Comparison of ENCODE assay signal across 13 mouse cellular contexts in the genomic region with DNA sequence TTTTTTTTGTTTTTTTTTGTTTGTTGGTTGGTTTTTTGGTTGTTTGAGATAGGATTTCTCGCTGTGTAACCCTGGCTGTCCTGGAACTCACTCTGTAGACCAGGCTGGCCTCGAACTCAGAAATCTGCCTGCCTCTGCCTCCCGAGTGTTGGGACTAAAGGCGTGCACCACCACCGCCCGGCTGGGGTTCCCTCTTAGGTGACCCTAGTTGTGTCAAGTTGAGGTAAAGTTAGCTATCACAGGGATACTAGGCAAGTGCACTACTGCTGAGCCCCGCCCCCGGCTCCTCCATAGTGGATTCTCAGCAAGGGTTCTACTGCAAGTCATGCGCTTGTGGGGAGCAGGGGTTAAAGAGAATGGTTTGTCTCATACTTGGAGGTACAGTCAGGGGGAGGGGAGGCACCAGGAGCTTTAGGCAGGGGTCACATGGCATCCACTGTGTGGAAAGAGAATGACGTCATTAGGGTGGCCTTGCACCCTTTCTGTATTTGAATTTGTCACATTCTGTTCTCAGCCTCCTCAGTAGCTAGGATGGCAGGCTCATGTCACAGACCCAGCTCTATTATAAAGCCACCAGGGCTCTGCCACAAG. TPM values are rescaled to one million over a fixed set of nuclear protein-coding genes. Genes with fewer than 3 reads are reported as not detected.
DNase-seq lines count a peak whose midpoint lies in the region; ATAC-seq and TF ChIP-seq lines count a peak whose summit lies in the region.
"Had no signal": no experiment of that assay in that cellular context is flagged by ENCODE, and none has a peak within 500 bp of the region (broad histone marks: within the 10 kb centered on the region; RNA-seq: fewer than 3 reads in every experiment).

No protein-coding gene starts in this region.

- no peaks in the 10 kb centered on the region for H3K9me3 ChIP-seq in heart, embryonic 12.5 days (replicated peaks)
- H3K9me3 ChIP-seq: midbrain, embryonic 12.5 days; neural tube, embryonic 13.5 days had no signal

- no peak for TF ChIP-seq POLR2A in spleen, adult 2 months (IDR thresholded peaks at IDR 0.05; ENCODE audit: low read depth, low read length)
- TF ChIP-seq POLR2A in bone marrow, adult 2 months (IDR thresholded peaks at IDR 0.05; ENCODE audit: borderline replicate concordance, control insufficient read depth, low read depth, low read length), result no peak

- WGBS in heart, embryonic 12.5 days, result 90% methylated on average over 10 of the region's 10 CpGs
- WGBS in spleen, adult 2 months, result 81% methylated on average over 10 of the region's 10 CpGs
- WGBS in bone marrow, adult 2 months, result 82% methylated on average over 10 of the region's 10 CpGs

- no peak for TF ChIP-seq CTCF in spleen, adult 2 months (IDR thresholded peaks at IDR 0.05; ENCODE audit: extremely low read depth, insufficient read depth, insufficient read length, insufficient replicate concordance)
- no peak for TF ChIP-seq CTCF in bone marrow, adult 2 months (IDR thresholded peaks at IDR 0.05; ENCODE audit: control insufficient read depth, insufficient read depth, low read length)

- intact Hi-C loops in heart, postnatal 10 days (cut with DNase I), result no loop called here

- no peak overlapping the region for H3K4me3 ChIP-seq in heart, embryonic 12.5 days
- no peak overlapping the region for H3K4me3 ChIP-seq in spleen, adult 2 months (ENCODE audit: extremely low read depth, insufficient read depth, insufficient read length)
- H3K4me3 ChIP-seq in bone marrow, adult 2 months (replicated peaks; ENCODE audit: control insufficient read depth, low read depth, low read length), result no peak overlapping the region
- H3K4me3 ChIP-seq: midbrain, embryonic 12.5 days; neural tube, embryonic 13.5 days had no signal

- no peak for ATAC-seq in heart, embryonic 12.5 days (ENCODE audit: insufficient number of reproducible peaks, low FRiP score)

- H3K27me3 ChIP-seq in heart, embryonic 12.5 days (replicated peaks), result no peaks in the 10 kb centered on the region
- no peaks in the 10 kb centered on the region for H3K27me3 ChIP-seq in spleen, adult 2 months (ENCODE audit: control insufficient read depth, insufficient read depth, low read length)
- H3K27me3 ChIP-seq in splenic B cell, adult 2 months (ENCODE audit: control insufficient read depth, insufficient read depth, low read length, poor library complexity, severe bottlenecking), result no peaks in the 10 kb centered on the region
- H3K27me3 ChIP-seq: midbrain, embryonic 12.5 days; neural tube, embryonic 13.5 days had no signal

- H3K9ac ChIP-seq in heart, embryonic 12.5 days, result no peak overlapping the region
- H3K9ac ChIP-seq: midbrain, embryonic 12.5 days; neural tube, embryonic 13.5 days had no signal

- DNase-seq in heart, postnatal 10 days, result no peak
- DNase-seq in spleen, adult 2 months (ENCODE audit: low read depth in 1 of 2, low spot score in 2 of 2), result no peak
- DNase-seq in spleen, postnatal 10 days (ENCODE audit: low spot score in 2 of 2), result no peak
- DNase-seq in splenic B cell, adult 2 months (ENCODE audit: low read depth, low spot score), result peak; percentile 72
- no peak for DNase-seq in MN1 (ENCODE audit: low spot score)
- DNase-seq in urinary bladder, postnatal 25 days (ENCODE audit: low spot score), result no peak
- DNase-seq: kidney, postnatal 10 days; right cerebral cortex, postnatal 25 days had no signal

- peaks cover 58% of the 10 kb centered on the region for H3K4me1 ChIP-seq in heart, embryonic 12.5 days (replicated peaks)
- peaks cover 67% of the 10 kb centered on the region; the same call in 1 of the 2 replicates for H3K4me1 ChIP-seq in spleen, adult 2 months (ENCODE audit: control insufficient read depth, insufficient read depth, insufficient read length)
- peaks cover 17% of the 10 kb centered on the region for H3K4me1 ChIP-seq in bone marrow, adult 2 months (ENCODE audit: control insufficient read depth, insufficient read depth, low read length)

- peaks cover 8% of the 10 kb centered on the region for H3K36me3 ChIP-seq in heart, embryonic 12.5 days
- no peaks in the 10 kb centered on the region for H3K36me3 ChIP-seq in spleen, adult 2 months (ENCODE audit: control insufficient read depth, insufficient read depth, low read length)
- H3K36me3 ChIP-seq in splenic B cell, adult 2 months (ENCODE audit: control insufficient read depth, insufficient read depth, low read length, poor library complexity, severe bottlenecking), result no peaks in the 10 kb centered on the region; the same call in 1 of the 2 replicates
- H3K36me3 ChIP-seq: midbrain, embryonic 12.5 days; neural tube, embryonic 13.5 days had no signal

- 0 out of 2 replicates have a peak overlapping the region, but pooled peaks have one; percentile 22 for H3K4me2 ChIP-seq in heart, embryonic 12.5 days
- H3K4me2 ChIP-seq: midbrain, embryonic 12.5 days; neural tube, embryonic 13.5 days had no signal

- peak overlapping the region; percentile 74 for H3K27ac ChIP-seq in heart, embryonic 12.5 days (ENCODE audit: poor library complexity, severe bottlenecking)
- peak overlapping the region; percentile 76 for H3K27ac ChIP-seq in spleen, adult 2 months (ENCODE audit: insufficient read depth, low read length)
- H3K27ac ChIP-seq in bone marrow, adult 2 months (ENCODE audit: control insufficient read depth, insufficient read depth, low read depth, low read length, poor library complexity), result peak overlapping the region; percentile 8
- H3K27ac ChIP-seq: midbrain, embryonic 12.5 days; neural tube, embryonic 13.5 days had no signal

RNA-seq across cellular contexts. Expression of a gene that starts 9.3 kb away (rescaled TPM):
- polyA plus RNA-seq in heart, embryonic 12.5 days (2016; fragmentation: Nextera tagmentation; extraction: Ambion mirVana), result 69.1 and 73.6 TPM in 2 replicates
- 10 to 100 TPM; 86.7 to 95.4 TPM for total RNA-seq in heart, postnatal 10 days (2021)
- polyA plus RNA-seq in spleen, adult 2 months (2012; rRNA removed), result 166 and 184 TPM in 2 replicates
- polyA plus RNA-seq in bone marrow, adult 2 months (2011; ENCODE audit: insufficient read depth, insufficient read length, low replicate concordance, missing spikeins), result 57.3 and 106 TPM in 2 replicates

RNA-seq across cellular contexts. Expression of a gene that starts 17.7 kb away (rescaled TPM):
- polyA plus RNA-seq in heart, embryonic 12.5 days (2016; fragmentation: Nextera tagmentation; extraction: Ambion mirVana), result 0.23 and 0.58 TPM in 2 replicates
- not detected for total RNA-seq in heart, postnatal 10 days (2021)
- polyA plus RNA-seq in spleen, adult 2 months (2012; rRNA removed), result 2.0 and 2.5 TPM in 2 replicates
- polyA plus RNA-seq in bone marrow, adult 2 months (2011; ENCODE audit: insufficient read depth, insufficient read length, low replicate concordance, missing spikeins), result 1.8 TPM in 1 of 2 replicates, not detected in the other
- total RNA-seq: hematopoietic stem cell, adult 5-6 weeks had no signal

RNA-seq across cellular contexts. Expression of a gene that starts 37.9 kb away (rescaled TPM):
- polyA plus RNA-seq in heart, embryonic 12.5 days (2016; fragmentation: Nextera tagmentation; extraction: Ambion mirVana), result 139 and 142 TPM in 2 replicates
- total RNA-seq in heart, postnatal 10 days (2021), result 10 to 100 TPM; 41.3 to 51.0 TPM
- polyA plus RNA-seq in spleen, adult 2 months (2012; rRNA removed), result 54.2 and 59.6 TPM in 2 replicates
- polyA plus RNA-seq in bone marrow, adult 2 months (2011; ENCODE audit: insufficient read depth, insufficient read length, low replicate concordance, missing spikeins), result 24.2 and 40.1 TPM in 2 replicates

RNA-seq across cellular contexts. Expression of a gene that starts 38.6 kb away (rescaled TPM):
- 88.5 and 89.2 TPM in 2 replicates for polyA plus RNA-seq in heart, embryonic 12.5 days (2016; fragmentation: Nextera tagmentation; extraction: Ambion mirVana)
- total RNA-seq in heart, postnatal 10 days (2021), result 10 to 100 TPM; 24.5 to 25.3 TPM
- polyA plus RNA-seq in spleen, adult 2 months (2012; rRNA removed), result 87.4 and 115 TPM in 2 replicates
- 84.1 and 99.0 TPM in 2 replicates for polyA plus RNA-seq in bone marrow, adult 2 months (2011; ENCODE audit: insufficient read depth, insufficient read length, low replicate concordance, missing spikeins)

RNA-seq across cellular contexts. Expression of a gene that starts 42.0 kb away (rescaled TPM):
- 11.9 and 13.6 TPM in 2 replicates for polyA plus RNA-seq in heart, embryonic 12.5 days (2016; fragmentation: Nextera tagmentation; extraction: Ambion mirVana)
- 10 to 100 TPM; 18.9 to 19.7 TPM for total RNA-seq in heart, postnatal 10 days (2021)
- 40.8 and 43.1 TPM in 2 replicates for polyA plus RNA-seq in spleen, adult 2 months (2012; rRNA removed)
- polyA plus RNA-seq in bone marrow, adult 2 months (2011; ENCODE audit: insufficient read depth, insufficient read length, low replicate concordance, missing spikeins), result 50.1 and 105 TPM in 2 replicates

Comparison
In these comparisons a context has a peak if more than half of its experiments do, and no peak if none do; other contexts are left out.
1. H3K27ac ChIP-seq: peak in every context shown above with its lines; median percentile 76 in spleen, adult 2 months; 74 in heart, embryonic 12.5 days; 8 in bone marrow, adult 2 months.